Mouse (Mus musculus) G1E (cell line): ENCODE data around the gene Kank4.

Experiments used
- CTCF ChIP-seq: IDR thresholded peaks from 2 replicates; pipeline ENCODE4 v1.5.1; 2012; ENCODE audit warnings: low read depth, low read length, inconsistent platforms, mixed read lengths
- GATA1 ChIP-seq: IDR thresholded peaks from 2 replicates; pipeline ENCODE4 v1.6.1; 2012; ENCODE audit warnings: borderline replicate concordance, low read length, inconsistent platforms, mixed read lengths
- POLR2AphosphoS5 ChIP-seq: IDR thresholded peaks from 2 replicates; pipeline ENCODE4 v1.6.1; 2012; ENCODE audit warnings: low read depth, low read length, inconsistent platforms; ENCODE audit not compliant: insufficient replicate concordance
- TAL1 ChIP-seq: conservative IDR thresholded peaks from 2 replicates; pipeline ENCODE4 v1.6.1; 2012; ENCODE audit warnings: low read depth, low read length, inconsistent platforms, mixed read lengths

DNA sequence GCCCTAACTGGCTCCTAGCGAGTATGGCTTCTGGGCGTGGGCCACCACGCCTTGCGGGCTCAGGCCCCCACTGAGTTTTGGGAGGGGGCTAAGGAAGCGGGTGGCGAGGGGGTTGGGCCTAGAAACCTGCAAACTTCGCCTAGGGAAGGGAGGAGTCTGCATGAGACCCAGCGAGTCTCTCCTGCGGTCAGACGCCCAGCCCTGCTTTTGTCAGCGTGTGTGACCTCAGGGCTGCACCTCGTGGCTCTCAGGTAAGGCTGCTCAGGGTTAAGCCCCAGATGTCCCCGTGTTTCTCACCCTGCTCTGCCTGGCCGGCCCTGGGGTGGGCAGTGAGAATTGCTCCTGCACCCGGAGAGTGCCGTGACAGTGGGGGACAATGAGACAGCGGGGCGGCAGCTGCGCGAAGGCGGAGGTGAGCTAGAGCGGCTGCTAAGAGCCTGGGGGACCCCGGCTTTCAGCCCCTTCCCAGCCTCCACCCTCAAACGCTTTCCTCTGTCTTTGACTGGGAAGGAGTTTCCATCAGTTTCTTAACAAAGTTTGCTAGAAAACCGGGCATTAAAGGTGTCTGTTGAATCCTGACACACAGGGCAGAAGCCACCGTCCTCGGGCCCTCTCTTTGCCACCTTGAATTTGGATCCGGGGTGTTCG lies 90.6 kb downstream of the Kank4 start, which contains the start of gene L1td1:
- TF ChIP-seq CTCF: no peak
- TF ChIP-seq GATA1: no peak
- no peak for TF ChIP-seq POLR2AphosphoS5
- TF ChIP-seq TAL1: no peak
